Mouse (Mus musculus): ENCODE measurements around the gene Auts2. TPM values are rescaled to one million over a fixed set of nuclear protein-coding genes. Genes with fewer than 3 reads are reported as not detected.
A peak's percentile ranks its signal among the peaks of the same experiment; 100 is the strongest.

The Auts2 gene
- polyA plus RNA-seq, 1 experiment from 2014 or later, result 56.7 TPM

DNA sequence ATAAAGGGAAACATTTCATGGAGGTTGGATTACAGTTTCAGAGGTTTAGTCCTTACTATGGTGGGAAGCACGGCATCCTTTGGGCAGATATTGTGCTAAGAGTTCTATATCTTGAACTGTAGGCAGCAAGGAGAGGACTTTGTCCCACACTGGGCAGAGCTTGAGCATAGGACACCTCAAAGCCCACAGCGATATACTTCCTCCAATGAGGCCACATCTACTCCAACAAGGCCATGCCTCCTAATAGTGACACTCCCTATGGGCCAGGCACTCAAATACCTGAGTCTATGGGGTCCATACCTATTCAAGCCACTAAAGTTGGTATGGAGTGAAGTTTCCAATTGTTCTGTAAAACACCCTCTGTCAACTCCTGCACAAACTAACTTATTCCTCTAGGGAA is 106.7 kb downstream of the Auts2 start:
- no peak for DNase-seq (ENCODE audit: low spot score)
- Histone ChIP-seq H3K4me3 (no peak overlapping the region), H3K9me3 (no peaks in the 10 kb centered on the region), H3K36me3 (no peaks in the 10 kb centered on the region), H3K27me3 (ENCODE audit: insufficient read depth, poor library complexity, severe bottlenecking) (no peaks in the 10 kb centered on the region), H3K27ac (no peak overlapping the region), H3K4me1 (replicated peaks) (peaks cover 17% of the 10 kb centered on the region)
- whole genome bisulfite sequencing, result 96% methylated on average over 2 of the region's 2 CpGs

DNA sequence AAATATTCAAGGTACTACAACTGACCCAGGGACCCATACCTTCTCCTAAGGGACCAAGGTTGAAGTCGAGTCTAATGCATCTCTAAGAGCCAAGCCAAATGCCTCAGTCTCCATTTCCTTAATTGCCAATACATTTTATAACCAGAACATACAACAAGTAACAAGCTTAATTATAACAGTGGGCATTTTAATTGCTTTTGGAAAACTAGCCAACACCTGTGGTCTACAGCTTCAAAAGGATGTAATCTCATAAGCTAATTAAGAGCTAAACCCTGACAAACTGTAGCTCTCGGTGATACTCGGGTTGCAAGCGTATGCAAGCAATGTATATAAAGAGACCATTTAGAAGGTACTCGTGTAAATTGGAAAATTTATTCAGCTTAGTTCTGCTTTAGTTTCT is 107.7 kb downstream of the Auts2 start:
- Histone ChIP-seq H3K36me3 (no peaks in the 10 kb centered on the region), H3K4me3 (no peak overlapping the region), H3K4me1 (replicated peaks) (peaks cover 12% of the 10 kb centered on the region), H3K27me3 (ENCODE audit: insufficient read depth, poor library complexity, severe bottlenecking) (no peaks in the 10 kb centered on the region), H3K9me3 (no peaks in the 10 kb centered on the region), H3K27ac (no peak overlapping the region)
- WGBS, result 88% methylated on average over 5 of the region's 5 CpGs
- DNase-seq (ENCODE audit: low spot score), result no peak

DNA sequence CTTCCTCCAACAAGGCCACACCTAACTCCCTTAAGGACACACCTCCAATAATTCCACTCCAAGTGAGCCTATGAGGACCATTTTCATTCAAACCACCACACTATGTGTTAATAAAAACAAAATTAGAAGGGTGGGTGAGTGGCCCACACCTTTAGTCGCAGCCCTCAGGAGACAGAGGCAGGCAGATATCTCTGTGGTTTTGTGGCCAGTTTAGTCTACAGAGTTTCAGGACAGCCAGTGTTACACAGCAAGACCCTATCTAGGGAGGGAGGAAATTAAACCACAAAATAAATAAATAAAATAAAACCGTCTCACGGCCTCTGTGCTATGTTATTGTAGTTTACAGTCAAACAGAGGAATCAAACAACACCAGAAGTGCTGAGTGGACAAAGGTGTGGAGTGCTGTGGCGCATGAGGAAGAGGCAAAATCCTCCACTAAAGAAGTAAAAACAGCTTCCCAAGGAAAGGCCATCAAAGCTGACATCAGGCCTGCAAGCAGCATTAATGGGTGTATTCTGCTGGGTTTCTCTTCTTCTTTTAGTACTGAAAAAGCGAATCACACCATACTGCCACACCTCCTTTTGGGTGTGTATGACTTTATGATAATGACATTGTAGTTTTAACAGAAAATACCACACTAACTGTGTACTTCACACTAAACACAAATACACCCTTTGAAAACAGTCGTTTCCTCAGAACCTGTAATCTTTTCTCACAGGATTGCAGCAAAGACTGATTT is 109.6 kb downstream of the Auts2 start:
- Histone ChIP-seq H3K4me1 (replicated peaks) (peaks cover 4% of the 10 kb centered on the region; the same call in 1 of the 2 replicates), H3K27ac (no peak overlapping the region), H3K36me3 (no peaks in the 10 kb centered on the region), H3K9me3 (no peaks in the 10 kb centered on the region), H3K27me3 (ENCODE audit: insufficient read depth, poor library complexity, severe bottlenecking) (no peaks in the 10 kb centered on the region), H3K4me3 (no peak overlapping the region)
- 86% methylated on average over 6 of the region's 6 CpGs for WGBS
- DNase-seq (ENCODE audit: low spot score), result no peak

DNA sequence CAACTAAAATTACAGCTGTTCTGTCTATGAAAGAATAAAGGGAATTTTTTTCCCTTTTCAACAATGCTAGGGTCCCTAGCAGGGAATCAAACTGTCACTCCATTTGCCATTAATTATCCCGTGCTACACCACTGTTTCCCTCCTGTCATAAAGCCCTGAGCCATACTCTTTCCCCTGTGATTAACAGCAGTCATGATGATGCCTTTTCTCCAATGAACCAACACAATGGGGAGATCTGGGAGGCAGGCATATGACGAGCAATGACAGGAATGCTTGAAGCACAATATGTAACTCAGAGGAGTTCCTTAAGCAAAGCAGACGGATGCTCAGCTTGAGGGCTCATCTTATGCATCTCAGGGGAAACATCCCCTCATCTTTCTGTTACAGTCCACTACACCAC is 113.8 kb downstream of the Auts2 start:
- Histone ChIP-seq H3K4me1 (replicated peaks) (peaks cover under 1% of the 10 kb centered on the region; the same call in 1 of the 2 replicates), H3K4me3 (no peak overlapping the region), H3K36me3 (no peaks in the 10 kb centered on the region), H3K27me3 (ENCODE audit: insufficient read depth, poor library complexity, severe bottlenecking) (no peaks in the 10 kb centered on the region), H3K9me3 (no peaks in the 10 kb centered on the region), H3K27ac (no peak overlapping the region)
- 62% methylated on average over 3 of the region's 3 CpGs for WGBS
- no peak for DNase-seq (ENCODE audit: low spot score)

DNA sequence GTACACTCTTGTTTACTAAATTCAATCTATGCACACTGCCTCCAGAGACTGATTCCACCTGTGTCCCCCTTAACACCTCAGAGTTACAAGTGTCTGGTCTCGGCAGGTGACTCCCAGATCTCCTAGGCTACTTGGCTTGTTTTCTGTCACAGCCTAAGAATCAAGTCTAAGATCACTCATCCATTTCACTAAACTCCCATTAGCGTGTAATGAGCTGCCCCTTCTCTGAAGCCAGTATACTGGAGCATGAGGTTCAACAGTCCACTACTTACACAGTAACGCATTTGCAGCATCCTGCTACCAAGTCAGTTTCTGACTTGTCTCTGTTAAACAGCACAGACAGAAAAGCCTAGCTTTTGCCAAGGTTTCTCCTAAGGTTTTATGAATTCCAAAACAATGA is 116.8 kb downstream of the Auts2 start:
- H3K4me3 ChIP-seq, result no peak overlapping the region
- 80% methylated on average over 3 of the region's 3 CpGs for WGBS
- no peak overlapping the region for H3K27ac ChIP-seq
- no peak for DNase-seq (ENCODE audit: low spot score)
- H3K36me3 ChIP-seq, result no peaks in the 10 kb centered on the region
- 0 out of 2 replicates have a peak, but pooled peaks cover 3% of the 10 kb centered on the region for H3K4me1 ChIP-seq (replicated peaks)
- H3K27me3 ChIP-seq (ENCODE audit: insufficient read depth, poor library complexity, severe bottlenecking), result no peaks in the 10 kb centered on the region
- no peaks in the 10 kb centered on the region for H3K9me3 ChIP-seq

DNA sequence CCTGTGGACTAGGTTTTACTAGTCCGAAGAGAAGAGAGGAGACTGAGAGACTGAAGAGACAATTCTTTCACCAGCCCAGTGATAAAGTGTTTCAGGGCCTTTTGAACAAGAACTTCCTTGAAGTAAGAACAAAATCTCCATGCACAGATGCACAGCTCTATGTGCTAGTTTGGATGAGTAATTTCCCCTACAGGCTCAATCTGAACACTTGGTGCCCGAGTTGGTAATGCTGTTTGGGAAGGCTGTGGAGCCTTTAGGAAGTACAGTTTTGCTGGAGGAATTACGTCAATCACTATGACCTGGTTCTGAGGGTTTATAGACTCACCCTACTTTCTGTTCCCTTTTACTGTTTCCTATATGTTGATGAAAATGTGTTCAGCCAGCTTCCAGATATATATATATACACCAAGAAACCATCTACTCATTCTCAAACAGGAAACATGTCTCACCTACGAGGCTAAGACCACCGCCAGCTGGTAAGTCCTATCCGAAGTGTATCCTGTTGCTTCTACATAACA is 117.3 kb downstream of the Auts2 start:
- Histone ChIP-seq H3K36me3 (no peaks in the 10 kb centered on the region), H3K4me3 (no peak overlapping the region), H3K4me1 (replicated peaks) (0 out of 2 replicates have a peak, but pooled peaks cover 3% of the 10 kb centered on the region), H3K27ac (no peak overlapping the region), H3K27me3 (ENCODE audit: insufficient read depth, poor library complexity, severe bottlenecking) (no peaks in the 10 kb centered on the region), H3K9me3 (no peaks in the 10 kb centered on the region)
- WGBS, result 88% methylated on average over 6 of the region's 6 CpGs
- DNase-seq (ENCODE audit: low spot score), result no peak

DNA sequence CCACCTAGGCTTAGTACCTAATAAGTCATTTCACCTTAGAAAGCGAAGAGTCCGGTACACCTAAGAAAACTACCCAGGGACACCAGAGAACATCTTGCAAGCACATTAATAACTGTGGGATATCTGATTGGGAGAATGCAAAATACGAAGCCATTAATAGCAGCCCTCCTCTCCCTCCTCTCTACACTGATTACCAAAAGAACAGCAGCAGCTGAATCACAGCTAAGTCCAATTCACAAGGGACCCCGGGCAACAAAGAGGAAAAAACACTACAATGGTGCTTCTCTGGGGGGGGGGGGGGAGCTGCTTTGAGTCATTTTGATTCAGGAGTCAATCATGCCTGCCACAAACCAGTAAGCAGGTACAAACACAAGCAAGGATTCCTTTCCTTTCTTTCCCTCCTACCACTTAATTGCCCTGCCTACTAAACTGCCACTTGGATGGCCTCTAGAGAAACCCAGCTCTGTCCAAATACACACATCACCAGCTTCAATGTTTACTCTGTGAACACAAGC is 132.7 kb downstream of the Auts2 start:
- no peaks in the 10 kb centered on the region for H3K36me3 ChIP-seq
- DNase-seq (ENCODE audit: low spot score), result peak; percentile 16
- WGBS, result 42% methylated on average over 4 of the region's 4 CpGs
- no peak overlapping the region for H3K4me3 ChIP-seq
- no peaks in the 10 kb centered on the region for H3K9me3 ChIP-seq
- 0 out of 2 replicates have a peak overlapping the region, but pooled peaks have one; percentile 12 for H3K27ac ChIP-seq
- H3K4me1 ChIP-seq (replicated peaks), result peaks cover 34% of the 10 kb centered on the region
- no peaks in the 10 kb centered on the region for H3K27me3 ChIP-seq (ENCODE audit: insufficient read depth, poor library complexity, severe bottlenecking)

DNA sequence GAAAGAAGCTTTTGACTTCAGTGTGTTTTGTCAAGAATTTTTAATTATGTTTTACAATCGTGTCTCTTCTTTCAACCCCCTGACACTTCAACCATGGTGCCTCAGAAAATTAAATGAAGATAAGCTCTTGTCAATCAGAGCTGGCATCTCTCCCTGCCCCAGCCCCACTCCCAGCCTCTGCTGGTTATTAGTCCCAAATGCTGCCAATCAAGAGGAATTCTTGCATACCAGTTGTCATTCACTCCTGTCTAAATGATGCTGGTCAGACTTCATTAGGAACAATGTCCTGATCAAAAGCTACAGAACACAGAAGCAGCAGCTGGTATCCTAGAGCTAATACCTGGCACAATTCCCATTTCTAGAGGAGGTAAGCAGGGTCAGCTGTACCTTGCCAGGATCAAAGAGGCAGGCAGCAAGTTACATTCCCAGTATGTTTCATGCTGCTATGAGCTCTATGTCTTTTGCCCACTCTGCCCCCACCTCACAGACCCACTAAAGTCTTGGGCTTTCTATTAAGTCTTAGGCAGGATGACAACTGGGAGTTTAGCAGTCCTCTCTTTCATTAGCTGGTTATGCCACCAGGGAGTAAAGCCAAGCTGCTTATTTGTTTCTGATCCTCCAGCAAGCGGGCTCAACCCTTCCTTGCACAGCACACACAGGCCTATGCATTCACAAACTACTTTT is 134.1 kb downstream of the Auts2 start:
- Histone ChIP-seq H3K9me3 (no peaks in the 10 kb centered on the region), H3K36me3 (no peaks in the 10 kb centered on the region), H3K27ac (no peak overlapping the region), H3K4me3 (no peak overlapping the region), H3K27me3 (ENCODE audit: insufficient read depth, poor library complexity, severe bottlenecking) (no peaks in the 10 kb centered on the region), H3K4me1 (replicated peaks) (peaks cover 30% of the 10 kb centered on the region)
- 49% methylated on average over 2 of the region's 2 CpGs for WGBS
- DNase-seq (ENCODE audit: low spot score), result no peak

DNA sequence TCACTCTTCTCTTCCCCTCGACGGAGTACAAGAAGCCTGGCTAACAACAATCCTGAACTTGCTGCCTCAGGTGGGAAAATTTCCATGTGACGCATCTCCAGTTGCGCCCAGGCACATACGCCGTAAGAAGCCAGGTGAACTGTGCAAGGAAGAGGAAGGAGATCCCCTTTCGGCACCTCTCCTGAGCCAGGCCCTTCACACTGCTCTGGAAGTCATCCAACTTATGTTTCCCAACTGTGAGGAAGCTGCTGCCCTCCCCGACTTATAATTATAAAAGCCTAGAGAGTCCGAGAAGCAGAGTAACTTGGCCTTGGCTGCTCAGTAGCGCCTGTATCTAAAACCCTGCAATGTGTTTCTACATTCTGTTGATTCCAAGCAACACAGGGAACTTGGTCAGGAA is 142.6 kb downstream of the Auts2 start:
- Histone ChIP-seq H3K4me1 (replicated peaks) (peaks cover 47% of the 10 kb centered on the region), H3K36me3 (no peaks in the 10 kb centered on the region), H3K27ac (no peak overlapping the region), H3K4me3 (no peak overlapping the region), H3K9me3 (no peaks in the 10 kb centered on the region), H3K27me3 (ENCODE audit: insufficient read depth, poor library complexity, severe bottlenecking) (no peaks in the 10 kb centered on the region)
- 89% methylated on average over 10 of the region's 10 CpGs for WGBS
- DNase-seq (ENCODE audit: low spot score), result no peak

DNA sequence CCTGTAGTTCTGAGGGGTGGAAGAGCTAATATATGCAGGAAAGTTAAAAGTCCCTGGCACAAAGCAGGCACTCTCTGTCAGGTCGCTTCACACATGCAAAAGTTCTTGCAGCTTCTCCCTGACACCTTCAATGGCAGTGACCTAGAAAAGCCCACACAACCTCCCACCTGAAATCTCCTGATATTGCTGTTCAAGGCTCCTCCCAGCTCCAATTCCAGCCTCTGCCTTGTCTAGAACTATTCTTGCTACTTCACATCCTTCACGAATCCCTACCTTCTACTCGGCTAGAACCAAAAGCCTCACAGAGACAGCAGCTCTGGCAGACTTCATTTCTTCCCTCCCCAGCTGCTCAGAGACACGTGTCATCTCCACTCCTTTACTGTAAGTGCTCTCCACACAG is 143.7 kb downstream of the Auts2 start:
- no peaks in the 10 kb centered on the region for H3K36me3 ChIP-seq
- H3K27me3 ChIP-seq (ENCODE audit: insufficient read depth, poor library complexity, severe bottlenecking), result no peaks in the 10 kb centered on the region
- DNase-seq (ENCODE audit: low spot score), result no peak
- no peak overlapping the region for H3K4me3 ChIP-seq
- H3K27ac ChIP-seq, result no peak overlapping the region
- WGBS, result 52% methylated on average over 4 of the region's 4 CpGs
- peaks cover 58% of the 10 kb centered on the region for H3K4me1 ChIP-seq (replicated peaks)
- H3K9me3 ChIP-seq, result no peaks in the 10 kb centered on the region

DNA sequence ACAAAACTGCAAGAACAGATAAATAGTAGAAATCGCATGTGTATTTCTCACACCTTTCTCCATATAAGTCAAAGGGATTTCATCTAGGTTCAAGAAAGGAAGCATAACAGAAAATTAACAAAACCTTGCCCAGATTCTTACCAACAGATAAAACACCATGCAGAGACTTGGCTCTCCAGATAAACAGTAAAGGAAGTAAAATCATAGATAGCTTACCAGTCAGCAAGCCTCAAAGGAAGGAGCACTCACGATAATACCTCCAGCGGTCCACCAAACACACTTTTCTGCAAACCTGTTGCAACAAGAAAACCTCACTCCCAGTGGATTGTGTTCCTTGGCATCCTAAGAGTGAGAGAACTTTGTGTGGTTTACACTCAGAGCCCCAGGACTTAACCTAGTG is 147.2 kb downstream of the Auts2 start:
- 92% methylated on average over 3 of the region's 3 CpGs for WGBS
- H3K4me3 ChIP-seq, result no peak overlapping the region

DNA sequence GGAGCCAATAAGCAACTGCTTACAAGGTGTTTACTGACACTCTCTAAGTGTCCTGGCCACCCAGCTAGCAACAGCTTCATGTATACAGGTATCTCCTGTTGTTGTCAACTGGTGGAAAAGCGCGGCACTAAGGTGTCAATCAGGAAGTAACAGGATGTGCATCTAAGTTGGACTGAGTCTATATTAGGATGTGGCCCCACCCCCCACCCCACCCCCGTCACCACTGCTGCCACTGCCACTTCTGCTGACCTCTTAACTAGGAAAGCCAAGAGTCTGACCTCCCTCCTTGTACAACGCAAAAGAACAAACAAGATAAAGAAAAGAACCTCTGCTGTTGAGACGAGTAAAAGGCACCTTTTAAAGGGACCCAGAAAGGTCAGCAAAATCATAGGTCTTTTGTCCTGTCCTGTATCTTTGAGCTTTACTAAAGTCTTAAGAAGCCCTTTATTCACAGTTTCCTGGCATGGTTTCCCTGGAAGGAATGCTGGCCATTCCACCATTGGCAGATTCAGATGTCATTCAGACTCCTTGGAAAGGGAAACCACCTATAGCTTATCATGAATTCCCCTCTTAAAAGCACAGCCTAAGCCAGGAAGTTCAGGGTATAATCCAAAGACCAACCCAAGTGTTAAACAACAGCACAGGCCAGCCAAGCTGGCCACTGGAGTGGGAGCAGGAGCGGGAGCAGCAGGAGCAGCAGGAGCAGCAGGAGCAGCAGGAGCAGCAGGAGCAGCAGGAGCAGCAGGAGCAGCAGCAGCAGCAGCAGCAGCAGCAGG is 148.2 kb downstream of the Auts2 start:
- Histone ChIP-seq H3K27me3 (ENCODE audit: insufficient read depth, poor library complexity, severe bottlenecking) (no peaks in the 10 kb centered on the region), H3K36me3 (no peaks in the 10 kb centered on the region), H3K4me1 (replicated peaks) (peaks cover 50% of the 10 kb centered on the region), H3K9me3 (no peaks in the 10 kb centered on the region), H3K4me3 (no peak overlapping the region), H3K27ac (no peak overlapping the region)
- no peak for DNase-seq (ENCODE audit: low spot score)
- 32% methylated on average over 6 of the region's 6 CpGs for WGBS

More for the DNA sequence above, 147.2 kb downstream of the Auts2 start:
- H3K9me3 ChIP-seq, result no peaks in the 10 kb centered on the region
- H3K36me3 ChIP-seq, result no peaks in the 10 kb centered on the region
- DNase-seq (ENCODE audit: low spot score), result no peak
- no peak overlapping the region for H3K27ac ChIP-seq
- H3K4me1 ChIP-seq (replicated peaks), result peaks cover 58% of the 10 kb centered on the region
- no peaks in the 10 kb centered on the region for H3K27me3 ChIP-seq (ENCODE audit: insufficient read depth, poor library complexity, severe bottlenecking)
